Mouse (Mus musculus) olfactory bulb, adult 2 months (tissue): ENCODE measurements around the gene Bdh1.

Source experiments
- CTCF ChIP-seq: fragments of 200-500 bp; IDR thresholded peaks from 2 replicates; pipeline ENCODE4 v1.5.1; 2012; ENCODE audit warnings: low read depth, mild to moderate bottlenecking, low read length, moderate library complexity; ENCODE audit not compliant: insufficient read depth
- POLR2A ChIP-seq: fragments of 200-500 bp; IDR thresholded peaks from 2 replicates; pipeline ENCODE4 v1.6.1; 2012; ENCODE audit warnings: mild to moderate bottlenecking, low read depth, low read length, moderate library complexity; ENCODE audit not compliant: insufficient read depth

DNA sequence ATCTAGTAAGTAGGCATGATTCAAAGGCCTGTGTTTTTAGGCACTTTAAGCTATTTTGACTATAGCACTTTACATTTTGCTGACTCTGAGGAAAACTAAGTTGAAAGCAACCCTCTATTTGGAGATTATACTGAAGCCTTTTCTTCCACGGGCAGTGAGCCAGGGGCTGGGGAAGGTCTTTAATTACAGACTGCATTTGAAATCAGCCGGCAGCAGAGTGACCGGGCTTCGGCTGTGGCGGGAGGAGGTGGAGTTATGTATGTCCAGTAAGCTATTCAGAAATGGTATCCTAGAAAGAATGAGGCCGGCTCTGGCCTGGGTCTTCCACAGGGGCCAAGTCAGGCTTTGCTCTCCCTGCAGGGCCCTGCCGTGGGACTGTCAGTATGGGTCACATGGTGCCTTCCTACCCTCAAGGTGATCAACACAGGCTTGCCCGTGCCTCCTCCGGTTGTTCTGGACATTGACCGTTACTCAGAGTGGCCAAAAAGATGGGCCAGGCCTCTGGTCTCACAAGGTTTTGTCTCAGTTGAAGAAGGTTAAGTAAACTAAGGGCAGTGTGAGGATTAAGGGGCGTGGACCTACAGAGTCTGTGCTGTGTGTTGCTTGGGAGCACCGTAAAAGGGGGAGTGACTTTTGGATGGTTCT lies 11.5 kb downstream of the Bdh1 start:
- TF ChIP-seq POLR2A (no peak), CTCF (no peak)
